Mouse (Mus musculus) Patski (cell line): ENCODE measurements around the gene Clec1b. TPM values are rescaled to one million over a fixed set of nuclear protein-coding genes. Genes with fewer than 3 reads are reported as not detected.

Source experiments
- ATAC-seq: fragments of 100-300 bp; one replicate; pipeline ENCODE4 v1.8.0; 2021
- CTCF ChIA-PET: fragments of 350-600 bp; sonication (Branson Sonifier 250); formaldehyde crosslinking; loops from one replicate; lab custom pipeline; 2022; ENCODE audit warnings: inconsistent platforms; lab: Charles Lee
- POLR2A ChIA-PET: fragments of 350-600 bp; sonication (Branson Sonifier 250); formaldehyde crosslinking; loops from one replicate; lab custom pipeline; 2022; ENCODE audit warnings: antibody characterized with exemption, inconsistent platforms; lab: Charles Lee
- DNase-seq: peaks from one replicate; pipeline ENCODE4 v3.0.0-alpha.2; 2011; ENCODE audit warnings: low read depth, low spot score
- H3K27me3 ChIP-seq: fragments of 371-371 bp; one replicate; pipeline ENCODE4 v1.5.1; 2021
- CTCF ChIP-seq: fragments of 100-300 bp; IDR thresholded peaks from one replicate; pipeline ENCODE4 v1.5.1; 2021
- in situ Hi-C: fragments of 300-500 bp; cut with MboI; formaldehyde crosslinking; loops from 3 replicates; pipeline ENCODE4 v1.11.1; 2018; ENCODE audit warnings: low pct_unique_long_range_greater_than_20kb, mixed read lengths
- polyA plus RNA-seq: library from polyadenylated mRNA; unstranded; gene quantifications from one replicate; pipeline ENCODE4 v1.2.3, GENCODE M21; 2021

Gene Clec1b
- polyA plus RNA-seq, 1 experiment from 2014 or later, result not detected

DNA sequence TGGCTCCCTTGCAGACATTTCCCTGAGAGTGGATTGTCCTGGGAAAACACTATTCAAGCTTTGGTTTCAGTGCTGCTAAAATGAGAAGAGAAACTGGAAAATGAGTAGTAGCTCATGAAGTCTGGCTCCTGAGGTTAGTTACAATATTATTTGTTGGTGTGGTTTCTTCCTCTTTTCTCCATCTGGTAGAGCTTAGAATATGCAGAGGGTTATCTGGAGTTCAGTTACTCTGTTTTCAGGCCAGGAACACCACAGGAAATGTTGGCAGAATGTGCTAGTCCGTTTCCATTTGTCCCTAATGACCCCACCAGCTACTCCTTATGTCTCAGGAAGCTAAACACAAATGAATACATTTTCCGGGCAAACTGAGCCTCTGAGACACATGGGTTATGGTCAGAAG, 10.2 kb downstream of the Clec1b start:
- TF ChIP-seq CTCF, result no peak
- CTCF ChIA-PET, result interaction anchor here (1.6 kb wide), 1 partner anchor 14 kb away, joined by 3 read pairs; no protein-coding TSS in a partner anchor
- DNase-seq (no peak), ATAC-seq (no peak)
- POLR2A ChIA-PET, result interaction anchor here (0.7 kb wide), 1 partner anchor 37 kb away, joined by 3 read pairs; no protein-coding TSS in a partner anchor
- H3K27me3 ChIP-seq, result peaks cover 80% of the 10 kb centered on the region
- in situ Hi-C loops, result no loop called here

DNA sequence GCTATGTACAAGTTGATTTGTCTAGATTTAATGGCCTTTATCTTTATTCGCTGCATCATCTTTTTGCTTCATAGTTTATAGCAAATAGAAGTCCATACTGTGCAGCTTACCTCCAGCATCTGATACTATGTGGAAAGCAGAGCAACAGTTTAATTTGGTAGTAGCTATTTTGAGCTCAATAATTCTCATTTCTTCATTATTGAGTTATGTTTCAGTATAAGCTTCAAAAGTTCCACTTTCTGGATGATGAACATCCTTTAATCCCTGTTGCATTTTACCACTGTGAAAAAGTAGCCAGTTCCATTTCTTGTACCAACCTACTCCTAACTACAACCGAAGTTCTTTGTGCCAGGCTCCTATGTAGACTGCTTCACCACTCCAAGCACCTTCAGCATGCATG, 11.5 kb downstream of the Clec1b start, which contains the start of gene Clec9a:
Gene Clec9a, plus strand, starts transcription at position 301 of the 400 bp plus-strand sequence.
- POLR2A ChIA-PET, result no interaction called here
- ATAC-seq (no peak), DNase-seq (no peak)
- no peak for TF ChIP-seq CTCF
- in situ Hi-C loops, result no loop called here
- CTCF ChIA-PET, result no interaction called here
- peaks cover 72% of the 10 kb centered on the region for H3K27me3 ChIP-seq

DNA sequence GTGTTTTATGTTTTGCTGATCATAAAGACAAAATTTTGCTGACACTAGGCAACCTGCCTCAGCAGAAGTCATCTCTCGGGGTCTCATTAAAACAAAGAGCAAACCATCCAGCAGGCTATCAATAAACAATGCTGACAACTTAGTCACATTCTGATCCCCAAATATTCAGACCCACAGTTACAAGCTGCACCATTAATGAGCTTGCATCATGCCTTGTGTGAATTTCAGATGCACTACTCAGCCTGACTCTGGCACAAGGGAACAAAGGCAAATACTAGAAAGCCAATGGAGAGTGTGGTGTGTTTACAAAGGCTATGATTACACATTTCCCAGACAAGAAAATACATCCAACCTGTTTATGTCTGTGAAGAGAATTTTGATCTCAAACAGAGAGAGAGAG, 17.1 kb downstream of the Clec1b start:
- in situ Hi-C loops, result no loop called here
- TF ChIP-seq CTCF, result no peak
- POLR2A ChIA-PET, result no interaction called here
- ATAC-seq, result no peak
- CTCF ChIA-PET, result no interaction called here
- peaks cover 32% of the 10 kb centered on the region for H3K27me3 ChIP-seq
- DNase-seq, result no peak

DNA sequence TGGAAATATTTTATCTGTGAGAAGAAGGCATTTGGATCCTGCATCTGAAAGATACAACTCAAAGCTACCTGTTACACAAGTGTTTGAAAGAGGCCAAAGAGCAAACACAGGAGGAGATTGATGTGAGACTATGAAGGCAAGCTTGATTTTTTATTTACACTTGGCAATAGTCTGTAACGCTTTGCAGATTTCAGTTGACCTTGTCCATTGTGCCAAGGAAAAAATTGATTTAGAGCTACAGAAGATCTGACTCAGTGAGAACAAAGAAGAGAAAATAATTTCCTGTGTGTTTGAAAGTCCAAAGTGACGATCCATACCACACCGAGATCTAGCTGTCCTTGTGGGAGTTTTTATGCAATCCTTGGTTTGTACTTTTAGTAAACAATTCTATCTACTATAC, 25.2 kb downstream of the Clec1b start:
- CTCF ChIA-PET, result interaction anchor here (1.0 to 2.0 kb wide), 4 partner anchors 15 to 56 kb away, joined by 3 to 5 read pairs (median 4); no protein-coding TSS in a partner anchor
- no peak for DNase-seq
- no peak for ATAC-seq
- in situ Hi-C loops, result no loop called here
- POLR2A ChIA-PET, result no interaction called here
- H3K27me3 ChIP-seq, result peaks cover 34% of the 10 kb centered on the region
- TF ChIP-seq CTCF, result no peak

DNA sequence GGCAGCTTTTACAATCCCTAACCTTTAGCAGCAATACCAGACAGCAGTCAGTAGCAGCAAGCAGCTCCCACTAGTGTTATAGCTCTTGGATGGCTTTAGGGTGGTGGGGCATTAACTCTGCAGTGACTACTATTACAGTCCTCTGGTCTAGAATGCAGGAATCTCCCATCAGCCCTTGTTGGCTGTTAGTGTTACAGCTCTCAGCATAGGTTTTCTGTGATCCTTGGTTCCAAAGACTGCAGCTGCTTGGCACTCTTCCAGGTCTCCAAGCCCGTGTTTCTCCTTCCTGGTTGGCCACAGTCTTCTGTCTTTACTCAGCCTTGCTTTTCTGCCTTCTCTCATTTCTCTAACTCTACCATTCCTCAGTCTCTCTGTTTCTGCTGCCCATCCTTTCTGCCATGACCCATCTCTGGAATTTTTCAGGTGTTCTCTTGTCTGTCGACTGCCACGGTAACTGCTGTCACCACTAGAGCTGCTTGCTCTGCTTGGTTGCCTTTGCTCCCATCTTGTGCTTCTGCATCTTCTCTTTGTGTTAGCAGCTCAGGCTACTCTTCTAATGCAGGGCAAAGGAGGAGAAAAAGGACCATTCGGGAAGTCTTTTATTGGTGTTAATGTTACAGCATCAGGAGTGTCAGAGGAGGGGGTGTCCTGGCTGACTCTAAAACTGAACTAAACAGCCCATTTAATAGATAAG, 26.1 kb downstream of the Clec1b start:
- no peak for TF ChIP-seq CTCF
- H3K27me3 ChIP-seq, result peaks cover 35% of the 10 kb centered on the region
- in situ Hi-C loops, result no loop called here
- ATAC-seq, result no peak
- ChIA-PET CTCF (interaction anchor here (1.0 to 2.0 kb wide), 4 partner anchors 23 to 57 kb away, joined by 3 to 5 read pairs (median 4); partner anchors contain the start of gene Clec1b), POLR2A (no interaction called here)
- no peak for DNase-seq

DNA sequence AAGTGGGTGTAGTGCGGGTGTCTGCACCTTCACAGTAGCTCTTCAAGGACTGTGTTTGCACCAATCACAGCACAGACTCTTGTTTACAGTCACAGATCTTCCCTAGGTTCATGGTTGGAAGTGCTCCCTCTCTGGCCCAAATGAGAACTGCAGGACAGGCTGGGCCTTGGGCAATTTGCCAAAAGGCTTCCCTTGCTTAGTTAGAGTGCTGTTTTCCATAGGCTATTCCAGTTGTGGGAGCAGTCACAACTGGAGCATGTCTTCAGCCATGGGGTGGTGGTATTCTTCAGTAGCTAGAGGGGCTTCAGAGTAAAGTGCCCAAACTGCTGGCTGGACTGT, 26.6 kb downstream of the Clec1b start:
- CTCF ChIA-PET, result interaction anchor here (1.0 to 2.0 kb wide), 3 partner anchors 23 to 31 kb away, joined by 3 to 5 read pairs (median 5); partner anchors contain the start of gene Clec1b
- peak; percentile 74 for TF ChIP-seq CTCF
- POLR2A ChIA-PET, result no interaction called here
- in situ Hi-C loops, result no loop called here
- ATAC-seq (no peak), DNase-seq (no peak)
- peaks cover 36% of the 10 kb centered on the region for H3K27me3 ChIP-seq

DNA sequence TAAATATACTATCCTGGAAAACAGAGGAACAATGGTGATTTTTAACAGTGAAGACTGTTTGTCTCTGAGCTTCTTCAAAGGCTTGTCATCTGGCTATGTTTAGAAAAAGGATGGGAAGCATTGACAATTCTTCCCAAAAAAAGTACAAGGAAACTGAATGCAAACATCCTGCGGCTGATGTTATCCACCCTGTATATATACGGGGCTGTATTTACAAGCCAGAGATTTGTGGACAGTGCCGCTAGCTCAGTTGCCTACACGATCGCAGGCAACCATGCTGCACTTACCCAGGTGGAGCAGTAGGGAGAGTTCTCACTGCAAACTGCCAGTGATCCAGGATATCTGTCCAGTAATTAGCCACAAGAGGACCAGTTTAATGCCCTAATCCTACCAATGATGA, 28.1 kb downstream of the Clec1b start:
- no peak for TF ChIP-seq CTCF
- ChIA-PET CTCF (interaction anchor here (1.0 kb wide), 1 partner anchor 11 kb away, joined by 4 read pairs; no protein-coding TSS in a partner anchor), POLR2A (no interaction called here)
- ATAC-seq (no peak), DNase-seq (no peak)
- H3K27me3 ChIP-seq, result peaks cover 36% of the 10 kb centered on the region
- in situ Hi-C loops, result no loop called here

DNA sequence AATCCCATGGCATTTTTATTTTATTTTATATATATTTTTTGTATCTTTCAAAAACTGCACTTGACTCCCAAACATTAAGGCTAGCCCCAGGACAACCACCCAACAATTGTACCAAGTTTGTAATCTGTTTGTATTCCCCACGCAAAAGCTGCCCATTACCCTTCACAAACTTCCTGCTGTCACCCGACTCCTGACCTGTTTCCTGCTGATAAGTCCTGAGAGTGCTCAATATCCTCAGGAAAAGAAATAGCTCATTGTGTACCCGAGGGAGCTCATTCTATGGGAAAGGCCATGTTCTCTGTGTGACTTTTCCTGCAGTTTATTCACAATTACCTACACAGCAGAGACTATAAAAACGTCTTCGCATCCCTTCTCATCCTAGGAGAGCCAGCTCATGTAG, 28.7 kb downstream of the Clec1b start:
- CTCF ChIA-PET, result no interaction called here
- no peak for ATAC-seq
- peaks cover 36% of the 10 kb centered on the region for H3K27me3 ChIP-seq
- in situ Hi-C loops, result no loop called here
- TF ChIP-seq CTCF, result no peak
- POLR2A ChIA-PET, result no interaction called here
- DNase-seq, result no peak

DNA sequence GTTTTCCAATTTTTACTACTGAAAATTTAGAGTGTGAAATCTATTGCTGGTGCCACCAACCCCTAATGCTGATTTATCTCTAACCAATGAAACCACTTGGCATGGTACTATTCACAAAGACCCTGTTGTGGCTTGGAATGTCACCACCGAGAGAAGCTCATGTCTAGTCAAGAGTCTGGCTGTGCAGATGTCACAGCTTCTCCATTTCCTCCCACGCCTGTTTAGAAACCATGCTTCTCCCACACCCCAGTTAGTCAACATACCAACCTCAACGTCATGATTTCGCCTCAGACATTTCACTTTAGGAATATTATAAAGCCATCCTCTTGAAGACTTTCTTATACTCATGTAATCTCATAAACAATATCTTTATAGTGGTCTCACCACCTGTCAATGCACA, 30.2 kb downstream of the Clec1b start:
- no peak for TF ChIP-seq CTCF
- POLR2A ChIA-PET, result no interaction called here
- ATAC-seq (no peak), DNase-seq (no peak)
- H3K27me3 ChIP-seq, result peaks cover 39% of the 10 kb centered on the region
- in situ Hi-C loops, result no loop called here
- CTCF ChIA-PET, result no interaction called here

DNA sequence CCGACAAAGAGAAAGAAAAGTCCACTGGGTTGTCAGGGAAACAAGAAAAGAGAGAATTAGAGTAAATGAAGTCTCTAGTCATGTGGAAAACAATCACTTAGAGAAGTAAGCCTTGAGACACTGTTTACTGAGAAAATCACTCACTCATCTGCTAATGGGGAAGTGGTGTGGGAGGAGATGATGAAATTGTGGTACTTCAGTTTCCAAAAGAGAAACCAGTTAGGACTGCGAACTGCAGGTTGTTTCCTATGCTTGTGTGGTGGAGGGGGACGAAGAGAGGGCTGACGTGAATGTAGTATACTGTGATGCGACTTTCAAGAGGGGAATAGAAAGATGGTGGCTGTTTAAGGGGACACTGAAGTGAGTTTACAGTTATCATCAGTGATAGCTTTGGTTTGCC, 37.1 kb downstream of the Clec1b start:
- CTCF ChIA-PET, result no interaction called here
- DNase-seq, result no peak
- no peak for ATAC-seq
- TF ChIP-seq CTCF, result no peak
- H3K27me3 ChIP-seq, result peaks cover 48% of the 10 kb centered on the region
- POLR2A ChIA-PET, result no interaction called here
- in situ Hi-C loops, result no loop called here

DNA sequence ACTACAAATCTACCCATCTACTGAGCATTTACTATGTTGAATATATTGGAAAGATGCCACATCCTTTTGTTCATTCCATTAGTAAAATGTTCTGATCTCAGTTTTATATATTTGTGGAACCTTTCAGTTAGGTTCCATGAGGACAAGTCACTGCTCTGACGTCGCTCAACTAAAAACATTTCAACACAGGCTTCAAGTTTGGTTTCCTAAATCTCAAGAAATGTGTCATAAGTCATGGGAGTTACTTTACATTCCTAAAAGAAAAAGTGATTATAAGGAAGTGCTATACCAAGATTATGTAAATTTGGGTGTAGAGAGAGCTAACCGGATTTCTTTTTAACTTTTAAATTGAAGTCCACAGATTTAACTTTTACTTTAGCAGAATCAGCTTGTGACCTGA, 38.9 kb downstream of the Clec1b start:
- DNase-seq, result no peak
- ChIA-PET CTCF (interaction anchor here (1.5 kb wide), 1 partner anchor 11 kb away, joined by 4 read pairs; no protein-coding TSS in a partner anchor), POLR2A (no interaction called here)
- in situ Hi-C loops, result no loop called here
- no peak for TF ChIP-seq CTCF
- H3K27me3 ChIP-seq, result peaks cover 41% of the 10 kb centered on the region
- no peak for ATAC-seq
